Mouse (Mus musculus) kidney, postnatal 0 days (tissue): ENCODE results near the gene Duox2. TPM values are rescaled to one million over a fixed set of nuclear protein-coding genes. Genes with fewer than 3 reads are reported as not detected.

ENCODE experiments used
- ATAC-seq: fragments of 200-750 bp; cut with Nextera tagmentation; replicated peaks from 2 replicates; pipeline ENCODE4 v1.8.0; 2017; ENCODE audit warnings: low read depth, moderate number of reproducible peaks, moderate TSS enrichment, moderate library complexity; ENCODE audit not compliant: low FRiP score
- DNase-seq: peaks from one replicate; pipeline ENCODE4 v3.0.0-alpha.2; 2016; ENCODE audit warnings: low spot score
- H3K27ac ChIP-seq: fragments of 300-500 bp; sonication (generic); 2 replicates; pipeline ENCODE4 v1.5.1; 2014; ENCODE audit warnings: mild to moderate bottlenecking
- H3K27me3 ChIP-seq: fragments of 300-500 bp; sonication (generic); 2 replicates; pipeline ENCODE4 v1.6.1; 2014; ENCODE audit warnings: low read length, mixed read lengths; ENCODE audit not compliant: insufficient read depth
- H3K36me3 ChIP-seq: fragments of 300-500 bp; sonication (generic); 2 replicates; pipeline ENCODE4 v1.6.1; 2014; ENCODE audit warnings: low read length, mixed read lengths; ENCODE audit not compliant: insufficient read depth
- H3K4me1 ChIP-seq: fragments of 300-500 bp; sonication (generic); replicated peaks from 2 replicates; pipeline ENCODE4 v1.6.1; 2014; ENCODE audit warnings: antibody characterized with exemption, low read length, mixed read lengths; ENCODE audit not compliant: insufficient read depth
- H3K4me2 ChIP-seq: fragments of 300-500 bp; sonication (generic); 2 replicates; pipeline ENCODE4 v1.6.1; 2014; ENCODE audit warnings: mild to moderate bottlenecking, low read length, moderate library complexity, mixed read lengths
- H3K4me3 ChIP-seq: fragments of 300-500 bp; sonication (generic); replicated peaks from 2 replicates; pipeline ENCODE4 v1.5.1; 2014; ENCODE audit warnings: low read depth, low read length
- H3K9ac ChIP-seq: fragments of 300-500 bp; sonication (generic); 2 replicates; pipeline ENCODE4 v1.6.1; 2014; ENCODE audit warnings: low read depth, low read length
- H3K9me3 ChIP-seq: fragments of 300-500 bp; sonication (generic); replicated peaks from 2 replicates; pipeline ENCODE4 v1.6.1; 2016; ENCODE audit warnings: low read length, inconsistent platforms, mixed read lengths
- CTCF ChIP-seq: IDR thresholded peaks from 2 replicates; pipeline ENCODE4 v1.5.1; 2016; ENCODE audit warnings: antibody characterized with exemption, low read depth, mild to moderate bottlenecking, moderate library complexity
- WGBS: fragments of 180-500 bp; shearing (Covaris S2); extraction: QIAGEN DNeasy Blood & Tissue Kit; methylation state at CpG from one replicate; pipeline ENCODE4 v1.1.7; 2014; 5-methylcytosine and 5-hydroxymethylcytosine counted together
- polyA plus RNA-seq: library from polyadenylated mRNA; unstranded; fragments of >200 nt; fragmentation: Nextera tagmentation; extraction: Ambion mirVana; gene quantifications from 2 replicates; pipeline ENCODE4 v1.2.1, GENCODE M21; 2015

Gene Duox2
- polyA plus RNA-seq, 1 experiment from 2014 or later = 0.04 TPM

- DNase-seq (no peak), ATAC-seq (peak; percentile 14; the same call in 1 of the 2 replicates)
- Histone ChIP-seq H3K9me3 (no peaks in the 10 kb centered on the region), H3K4me2 (no peak overlapping the region), H3K9ac (no peak overlapping the region), H3K27me3 (no peaks in the 10 kb centered on the region), H3K4me3 (no peak overlapping the region), H3K4me1 (no peaks in the 10 kb centered on the region), H3K36me3 (no peaks in the 10 kb centered on the region), H3K27ac (no peak overlapping the region)
- no peak for TF ChIP-seq CTCF
- 91% methylated on average over 7 of the region's 7 CpGs for WGBS
Observed at GRCm38 (mm10) chr2:122266407-122267193, 31.6 kb downstream of the Duox2 start.

- no peak overlapping the region for H3K4me2 ChIP-seq
Observed at GRCm38 (mm10) chr2:122264690-122265089, 33.6 kb downstream of the Duox2 start.

GRCm38 (mm10) chr2:122260729-122261128 is 37.5 kb downstream of the Duox2 start:
- 83% methylated on average over 5 of the region's 5 CpGs for whole genome bisulfite sequencing
- Histone ChIP-seq H3K9ac (no peak overlapping the region), H3K9me3 (no peaks in the 10 kb centered on the region), H3K4me3 (no peak overlapping the region), H3K4me1 (no peaks in the 10 kb centered on the region), H3K36me3 (no peaks in the 10 kb centered on the region), H3K4me2 (no peak overlapping the region), H3K27me3 (no peaks in the 10 kb centered on the region), H3K27ac (no peak overlapping the region)
- no peak for TF ChIP-seq CTCF
- ATAC-seq (no peak), DNase-seq (no peak)

More at GRCm38 (mm10) chr2:122264690-122265089, 33.6 kb downstream of the Duox2 start:
- Histone ChIP-seq H3K27ac (no peak overlapping the region), H3K27me3 (no peaks in the 10 kb centered on the region), H3K9me3 (no peaks in the 10 kb centered on the region), H3K4me3 (no peak overlapping the region), H3K36me3 (no peaks in the 10 kb centered on the region), H3K4me1 (no peaks in the 10 kb centered on the region), H3K9ac (no peak overlapping the region)
- DNase-seq (no peak), ATAC-seq (no peak)
- 84% methylated on average over 3 of the region's 3 CpGs for WGBS
- TF ChIP-seq CTCF = no peak

GRCm38 (mm10) chr2:122255997-122256396 is 42.3 kb downstream of the Duox2 start:
- Histone ChIP-seq H3K27ac (no peak overlapping the region), H3K36me3 (no peaks in the 10 kb centered on the region), H3K9me3 (no peaks in the 10 kb centered on the region), H3K4me3 (no peak overlapping the region), H3K4me2 (no peak overlapping the region), H3K9ac (no peak overlapping the region), H3K27me3 (no peaks in the 10 kb centered on the region), H3K4me1 (no peaks in the 10 kb centered on the region)
- no peak for TF ChIP-seq CTCF
- DNase-seq (no peak), ATAC-seq (no peak)
- 97% methylated on average over 5 of the region's 5 CpGs for WGBS

- H3K4me1 ChIP-seq = no peaks in the 10 kb centered on the region
- no peak for DNase-seq
- H3K4me2 ChIP-seq = no peak overlapping the region
- H3K27me3 ChIP-seq = no peaks in the 10 kb centered on the region
- no peak overlapping the region for H3K9ac ChIP-seq
- no peak overlapping the region for H3K4me3 ChIP-seq
- no peaks in the 10 kb centered on the region for H3K9me3 ChIP-seq
- no peak overlapping the region for H3K27ac ChIP-seq
- 88% methylated on average over 10 of the region's 10 CpGs for WGBS
- H3K36me3 ChIP-seq = peaks cover 3% of the 10 kb centered on the region; the same call in 1 of the 2 replicates
- no peak for TF ChIP-seq CTCF
- no peak for ATAC-seq
Observed at GRCm38 (mm10) chr2:122247786-122248185, 50.5 kb downstream of the Duox2 start.

GRCm38 (mm10) chr2:122243671-122244131 is 54.5 kb downstream of the Duox2 start:
- no peaks in the 10 kb centered on the region for H3K36me3 ChIP-seq
- no peak overlapping the region for H3K9ac ChIP-seq
- DNase-seq = peak; percentile 87
- H3K4me1 ChIP-seq = no peaks in the 10 kb centered on the region
- peak overlapping the region; percentile 50 for H3K27ac ChIP-seq
- WGBS = 2% methylated on average over 3 of the region's 3 CpGs
- H3K4me2 ChIP-seq = no peak overlapping the region
- H3K9me3 ChIP-seq = no peaks in the 10 kb centered on the region
- no peak overlapping the region for H3K4me3 ChIP-seq
- ATAC-seq = peak; percentile 79
- peak; percentile 94 for TF ChIP-seq CTCF
- H3K27me3 ChIP-seq = no peaks in the 10 kb centered on the region
